Mouse (Mus musculus) adrenal gland, adult 18-20 months (tissue): ENCODE data around the gene Slc12a3. TPM values are rescaled to one million over a fixed set of nuclear protein-coding genes. Genes with fewer than 3 reads are reported as not detected.
"Not testable (repeated sequence)": the region's sequence is repeated elsewhere in the genome, so short reads cannot be mapped to it uniquely, and the experiment has no call there.

Experiments used
- DNase-seq, 2 experiments: peaks; one replicate each; pipeline ENCODE4 v3.0.0; 2021 to 2022; ENCODE audit warnings: low spot score in 2 of 2
- microRNA-seq, 2 experiments: library from miRNA; unstranded; fragments of <30 nt; microRNA quantifications; one replicate each; pipeline ENCODE4 v1.2.0; 2021; ENCODE audit warnings: borderline number of aligned reads in 2 of 2
- total RNA-seq, 2 experiments: library from RNA; stranded (reverse); gene quantifications; 1 replicate in 1 of 2; 2 replicates in 1 of 2; pipeline ENCODE4 v1.2.3; 2021

Slc12a3 gene
- total RNA-seq, 2 experiments from 2014 or later: 0.13 TPM; not detected in 1

DNA sequence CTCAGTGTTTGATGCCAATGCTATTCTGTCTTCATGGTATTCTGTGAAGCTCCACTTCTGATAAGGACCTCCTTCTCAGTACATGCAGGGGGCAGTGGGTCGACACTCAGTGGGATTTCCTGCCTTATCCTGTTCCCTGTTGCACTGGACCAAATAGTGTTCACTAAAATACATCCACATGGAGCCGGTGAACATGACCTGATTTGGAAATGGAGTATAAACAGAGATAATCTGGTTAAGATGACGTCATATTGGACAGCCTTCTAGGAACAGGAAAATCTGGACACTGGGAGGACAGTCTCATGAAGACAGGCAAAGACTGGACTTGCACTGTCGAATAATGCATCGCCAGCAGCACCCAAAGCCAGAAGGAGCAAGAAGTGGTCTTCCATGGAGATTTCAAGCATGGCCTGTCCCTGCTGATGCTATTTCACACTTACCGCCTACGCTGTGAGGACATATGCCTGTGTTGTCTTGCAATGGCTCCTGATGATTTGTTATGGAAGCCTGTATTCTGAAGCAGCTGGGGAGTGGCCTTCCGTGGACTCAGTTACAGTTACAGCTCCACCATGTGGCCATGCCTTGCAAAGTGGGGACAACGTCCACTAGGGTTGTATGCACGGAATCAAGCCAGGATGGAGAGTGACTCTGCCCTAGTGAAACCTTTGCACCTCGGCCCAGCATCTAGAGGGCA, 68.1 kb downstream of the Slc12a3 start:
- DNase-seq: peak; percentile 21 to 54

DNA sequence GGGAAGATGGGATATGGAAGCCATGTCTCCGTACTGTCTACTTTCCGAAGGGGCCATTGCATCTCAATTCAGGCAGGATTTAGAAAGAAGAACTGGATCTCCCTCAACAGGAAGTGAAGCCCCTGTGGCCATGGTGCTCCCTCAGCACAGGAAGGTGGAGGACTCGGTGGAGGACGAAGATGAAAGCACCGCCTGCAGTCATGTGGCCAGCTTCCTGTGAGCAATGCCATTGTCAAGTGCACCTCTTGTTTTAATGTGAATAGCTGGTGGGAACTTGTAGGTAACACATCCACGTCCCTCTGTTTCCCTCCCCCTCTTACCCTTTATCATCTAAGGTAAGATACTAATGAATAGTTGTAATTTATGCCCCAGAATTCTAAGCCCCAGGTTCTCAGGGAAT, 69.6 kb downstream of the Slc12a3 start:
- no peak for DNase-seq

DNA sequence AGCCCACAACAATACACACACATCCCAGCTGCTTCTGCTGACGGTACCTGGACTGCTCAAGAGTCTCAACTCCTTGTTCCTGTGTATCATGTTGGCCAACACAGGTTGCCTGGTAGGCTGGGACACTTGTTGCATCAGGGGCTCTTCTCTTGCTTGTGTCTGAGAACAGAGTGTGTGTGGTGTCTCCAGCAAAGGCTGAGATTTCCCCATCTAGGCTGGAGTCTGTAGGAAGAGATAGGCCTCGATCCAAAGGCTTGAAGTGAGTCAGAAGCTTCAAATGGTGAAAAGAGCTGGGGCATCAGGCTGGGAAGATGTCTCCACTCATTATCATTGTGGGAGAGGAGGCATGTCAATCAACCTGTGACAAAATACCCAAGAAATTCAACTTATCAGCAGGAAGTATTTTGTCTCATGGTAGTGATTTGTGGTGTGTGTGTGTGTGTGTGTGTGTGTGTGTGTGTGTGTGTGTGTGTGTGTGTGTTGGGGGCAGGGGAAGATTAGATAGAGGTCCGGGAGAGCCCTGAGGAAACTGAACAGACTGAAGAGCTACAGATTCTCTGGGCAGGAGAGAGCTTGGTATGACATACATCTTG, 70.5 kb downstream of the Slc12a3 start:
- no peak for DNase-seq

DNA sequence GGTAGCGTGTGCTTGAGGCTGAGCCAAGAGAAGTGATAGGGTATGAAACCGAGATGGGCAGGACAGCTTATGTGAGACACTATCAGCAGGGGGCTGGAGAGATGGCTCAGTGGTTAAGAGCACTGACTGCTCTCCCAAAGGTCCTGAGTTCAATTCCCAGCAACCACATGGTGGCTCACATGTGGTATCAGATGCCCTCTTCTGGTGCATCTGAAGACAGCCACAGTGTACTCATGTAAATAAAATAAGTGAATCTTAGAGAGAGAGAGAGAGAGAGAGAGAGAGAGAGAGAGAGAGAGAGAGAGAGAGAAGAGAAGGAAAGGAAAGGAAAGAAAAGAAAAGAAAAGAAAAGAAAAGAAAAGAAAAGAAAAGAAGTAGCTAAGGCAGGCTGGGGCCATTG, 71.0 kb downstream of the Slc12a3 start:
- not testable (repeated sequence) for DNase-seq

DNA sequence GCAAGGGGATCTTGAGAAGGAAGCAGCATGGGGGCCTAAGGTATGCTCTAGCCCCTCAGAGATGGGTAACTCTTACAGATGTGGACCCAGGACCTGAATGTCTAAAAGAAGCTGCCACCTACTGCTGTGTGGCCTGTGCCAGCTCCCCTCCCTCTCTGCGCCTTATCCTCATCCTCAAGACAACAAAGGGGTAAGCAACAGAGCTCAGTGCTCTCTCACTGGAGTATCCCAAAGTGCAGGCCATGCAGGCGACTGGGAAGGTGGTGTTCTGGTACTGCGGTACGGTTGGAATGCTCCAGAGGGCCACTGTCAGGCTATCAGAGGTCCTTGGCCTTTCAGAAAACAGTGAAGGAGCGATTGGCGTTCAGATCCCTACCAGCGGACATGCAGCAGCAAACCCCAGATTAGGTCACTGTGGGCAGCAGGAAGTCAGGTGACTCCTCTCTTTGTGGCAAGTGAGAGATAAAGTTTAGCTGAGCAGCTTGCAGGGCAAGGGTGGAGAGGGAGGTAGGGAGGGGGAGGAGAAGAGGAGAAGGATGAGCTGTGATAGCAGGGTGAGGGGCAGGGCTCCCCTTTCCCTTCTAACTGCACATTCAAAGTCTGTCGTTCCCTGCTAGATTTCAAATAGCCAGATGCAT, 79.6 kb downstream of the Slc12a3 start:
- no peak for DNase-seq

DNA sequence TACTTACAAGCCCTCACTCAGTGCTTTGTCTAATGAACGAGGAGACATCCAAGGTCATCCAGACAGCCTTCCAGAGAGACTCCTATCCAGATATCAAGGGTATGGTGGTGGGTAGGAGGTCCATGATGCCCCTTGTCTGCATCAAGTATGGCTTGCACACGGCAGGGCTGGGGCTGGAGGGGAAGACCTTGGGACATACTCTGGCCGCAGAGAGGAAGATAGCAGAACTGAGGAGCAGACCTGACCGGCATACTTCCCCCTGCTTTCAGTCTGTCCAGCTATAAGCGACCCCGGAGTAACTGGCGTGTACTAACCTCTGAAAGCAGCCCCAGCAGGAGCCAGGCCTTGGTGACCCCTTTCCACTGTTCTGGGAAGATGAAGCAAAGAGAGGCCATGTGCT, 80.5 kb downstream of the Slc12a3 start:
- no peak for DNase-seq

DNA sequence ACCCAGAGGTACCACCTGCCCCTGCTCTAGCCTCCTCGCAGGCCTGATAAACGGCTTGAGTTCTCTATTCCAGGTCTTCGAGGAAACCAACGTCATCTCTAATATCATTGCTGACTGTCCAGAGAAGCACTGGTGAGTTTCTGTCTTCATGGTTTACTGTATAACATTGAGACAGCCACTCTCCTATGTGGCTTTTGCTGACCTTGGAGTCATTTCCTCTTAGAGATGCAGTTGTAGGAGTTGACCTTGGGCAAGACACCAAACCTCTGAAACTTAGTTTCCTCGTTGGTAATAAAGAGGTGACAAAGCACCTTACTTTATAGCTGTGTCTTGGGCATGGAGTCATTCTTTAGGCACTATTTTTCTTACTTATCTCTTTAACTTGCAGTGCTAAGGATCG, 83.5 kb downstream of the Slc12a3 start:
- DNase-seq: no peak

- no peak for DNase-seq
These were observed 84.5 kb downstream of the Slc12a3 start for GRCm38 (mm10) chr8:94413509-94413908.

DNA sequence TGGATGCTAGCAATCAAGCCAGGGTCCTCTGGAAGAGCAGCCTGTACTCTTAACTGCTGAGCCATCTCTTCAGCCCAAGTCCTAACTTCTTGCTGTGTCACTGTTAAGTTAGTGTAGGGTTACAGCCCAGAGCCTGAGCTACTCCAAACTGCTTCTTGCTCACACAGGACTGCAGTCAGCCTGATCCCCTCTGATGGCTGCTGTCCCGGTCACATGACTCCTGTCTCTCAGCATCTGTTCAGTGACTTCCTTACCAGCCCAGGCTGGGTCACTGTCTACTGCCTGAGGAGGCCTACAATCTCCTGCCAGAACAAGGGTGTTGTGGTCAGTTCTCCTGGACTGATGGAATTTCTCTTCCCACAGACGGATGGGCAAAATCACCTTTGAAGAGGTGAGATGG, 86.2 kb downstream of the Slc12a3 start:
- DNase-seq: no peak

Small RNAs within 50 kb of the gene (microRNA-seq; reads per million reads assigned to microRNA genes)
- gene Mir138-2: 16.1 to 25.1 reads per million in 2 experiments

Other genes with a start within 250 kb of the Slc12a3 start
- gene Bbs2, start 230.3 kb upstream of the Slc12a3 start, total RNA-seq: 10 to 100 TPM; 20.1 to 21.4 TPM
- gene Mt4, start 192.0 kb upstream of the Slc12a3 start, total RNA-seq: not detected
- 1 to 10 TPM; 4.5 to 7.2 TPM for gene Mt3, start 176.6 kb upstream of the Slc12a3 start, total RNA-seq
- gene Mt2, start 156.5 kb upstream of the Slc12a3 start, total RNA-seq: 100 to 1,000 TPM; 203 to 204 TPM
- 100 to 1,000 TPM; 291 to 329 TPM for gene Mt1, start 150.1 kb upstream of the Slc12a3 start, total RNA-seq
- 10 to 100 TPM; 10.7 to 11.3 TPM for gene Nup93, start 114.6 kb upstream of the Slc12a3 start, total RNA-seq
- 100 to 1,000 TPM; 100 to 109 TPM for gene Herpud1, start 57.2 kb downstream of the Slc12a3 start, total RNA-seq
- gene Nlrc5, start 105.2 kb downstream of the Slc12a3 start, total RNA-seq: 10 to 100 TPM in 1 of 2 experiments, 1 to 10 TPM in 1; 7.1 to 23.7 TPM
- 10 to 100 TPM; 14.7 to 18.5 TPM for gene Cpne2, start 203.8 kb downstream of the Slc12a3 start, total RNA-seq